Mouse (Mus musculus) MEL (cell line): ENCODE measurements around the gene Smurf1.
A peak's percentile ranks its signal among the peaks of the same experiment; 100 is the strongest.

Source experiments
- CTCF ChIP-seq, 3 experiments: IDR thresholded peaks in 2 of 3; conservative IDR thresholded peaks in 1 of 3; 2 replicates each; pipeline ENCODE4 v1.5.1; 2011 to 2012; ENCODE audit warnings: low read length in 3 of 3, low read depth in 2 of 3, mild to moderate bottlenecking in 2 of 3, improper control_type of control experiment in 1 of 3, inconsistent platforms in 1 of 3, mixed read lengths in 1 of 3, moderate library complexity in 1 of 3; ENCODE audit not compliant: control insufficient read depth in 1 of 3, insufficient read depth in 1 of 3, poor library complexity in 1 of 3, severe bottlenecking in 1 of 3
- E2F4 ChIP-seq: IDR thresholded peaks from 2 replicates; pipeline ENCODE4 v1.6.1; 2011; ENCODE audit warnings: low read depth, low read length, improper control_type of control experiment, borderline replicate concordance
- EP300 ChIP-seq, 2 experiments: IDR thresholded peaks; 2 replicates each; pipeline ENCODE4 v1.6.1; 2011; ENCODE audit warnings: improper control_type of control experiment in 2 of 2, low read length in 2 of 2, low read depth in 1 of 2, mild to moderate bottlenecking in 1 of 2
- MEF2A ChIP-seq: IDR thresholded peaks from 2 replicates; pipeline ENCODE4 v1.6.1; 2014; ENCODE audit warnings: low read depth, mild to moderate bottlenecking, inconsistent platforms, low read length, improper control_type of control experiment; ENCODE audit not compliant: poor library complexity, insufficient replicate concordance, severe bottlenecking; ENCODE audit errors: extremely low read depth
- POLR2A ChIP-seq, 2 experiments: IDR thresholded peaks; 2 replicates each; pipeline ENCODE4 v1.6.1; 2011 to 2012; ENCODE audit warnings: low read length in 2 of 2, mild to moderate bottlenecking in 2 of 2, control low read depth in 1 of 2, improper control_type of control experiment in 1 of 2, low read depth in 1 of 2, moderate library complexity in 1 of 2; ENCODE audit not compliant: control insufficient read depth in 1 of 2, insufficient read depth in 1 of 2, poor library complexity in 1 of 2
- TAL1 ChIP-seq: IDR thresholded peaks from 2 replicates; pipeline ENCODE4 v1.6.1; 2012; ENCODE audit warnings: mild to moderate bottlenecking, inconsistent platforms, low read length, moderate library complexity, mixed read lengths
- TCF12 ChIP-seq: IDR thresholded peaks from 2 replicates; pipeline ENCODE4 v1.6.1; 2014; ENCODE audit warnings: low read depth, mild to moderate bottlenecking, inconsistent platforms, low read length, improper control_type of control experiment, moderate library complexity
- UBTF ChIP-seq: IDR thresholded peaks from 2 replicates; pipeline ENCODE4 v1.6.1; 2012; ENCODE audit warnings: low read depth, mild to moderate bottlenecking, inconsistent platforms, low read length, improper control_type of control experiment, moderate library complexity, borderline replicate concordance; ENCODE audit not compliant: insufficient read depth
- ZNF384 ChIP-seq: IDR thresholded peaks from 2 replicates; pipeline ENCODE4 v1.6.1; 2012; ENCODE audit warnings: low read depth, mild to moderate bottlenecking, inconsistent platforms, low read length, improper control_type of control experiment

DNA sequence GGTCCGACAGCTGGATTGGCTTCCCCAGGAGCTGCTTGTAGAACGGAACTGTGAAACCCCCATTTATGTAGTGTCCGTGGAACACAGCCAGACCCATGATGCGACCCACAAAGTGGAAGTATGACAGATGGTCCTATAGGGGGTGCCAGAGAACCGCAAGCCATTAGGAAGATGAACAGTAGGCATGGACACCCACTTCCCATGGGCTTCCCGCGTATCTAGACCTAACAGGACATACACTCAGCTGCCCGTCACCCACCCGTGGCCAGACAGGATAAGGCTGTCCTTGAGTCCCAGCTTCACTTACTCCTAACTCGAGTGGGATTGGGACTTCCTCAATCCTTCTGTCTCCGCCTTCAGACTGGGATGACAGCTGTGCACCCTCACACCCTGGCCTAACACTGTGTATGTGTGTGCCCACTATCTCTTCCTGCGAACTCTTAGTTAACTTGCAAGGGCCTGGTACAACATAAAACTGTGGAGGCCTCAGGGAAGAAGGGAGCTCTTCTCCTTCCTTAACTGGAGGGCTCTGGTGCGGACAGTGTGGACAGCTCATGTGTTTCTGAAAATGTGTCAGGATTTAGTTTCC is 80.9 kb downstream of the Smurf1 start:
- TF ChIP-seq CTCF (IDR thresholded peaks at IDR 0.05 in 2 of 3, conservative IDR thresholded peaks at IDR 0.05 in 1 of 3; ENCODE audit: control insufficient read depth in 1 of 3, insufficient read depth in 1 of 3, low read depth in 2 of 3, low read length in 3 of 3, poor library complexity in 1 of 3, severe bottlenecking in 1 of 3) (peak in 2 of 3 experiments; percentile 23 to 24; a peak in 2 of 6 replicates), POLR2A (IDR thresholded peaks at IDR 0.05; ENCODE audit: control insufficient read depth in 1 of 2, insufficient read depth in 1 of 2, low read depth in 1 of 2, low read length in 2 of 2, poor library complexity in 1 of 2) (no peak), TCF12 (no peak), UBTF (no peak), MEF2A (no peak), EP300 (IDR thresholded peaks at IDR 0.05; ENCODE audit: low read depth in 1 of 2, low read length in 2 of 2) (no peak), ZNF384 (no peak), E2F4 (no peak), TAL1 (no peak)
